Mouse (Mus musculus) limb, embryonic 11.5 days (tissue): ENCODE measurements around the gene C87436. TPM values are rescaled to one million over a fixed set of nuclear protein-coding genes. Genes with fewer than 3 reads are reported as not detected.

Source experiments
- ATAC-seq: fragments of 200-750 bp; cut with Nextera tagmentation; 2 replicates; pipeline ENCODE4 v1.8.0; 2017; ENCODE audit warnings: low read depth; ENCODE audit not compliant: insufficient number of reproducible peaks, low FRiP score, low TSS enrichment
- DNase-seq: peaks from one replicate; pipeline ENCODE4 v3.0.0-alpha.2; 2015; ENCODE audit warnings: low spot score
- H3K27ac ChIP-seq: fragments of 300-500 bp; sonication (generic); replicated peaks from 2 replicates; pipeline ENCODE4 v1.5.1; 2014; ENCODE audit warnings: low read depth, mild to moderate bottlenecking, low read length
- H3K27me3 ChIP-seq: fragments of 300-500 bp; sonication (generic); 2 replicates; pipeline ENCODE4 v1.6.1; 2014; ENCODE audit warnings: mild to moderate bottlenecking, low read length, mixed read lengths; ENCODE audit not compliant: control insufficient read depth, insufficient read depth
- H3K36me3 ChIP-seq: fragments of 300-500 bp; sonication (generic); 2 replicates; pipeline ENCODE4 v1.6.1; 2014; ENCODE audit warnings: mild to moderate bottlenecking, low read length, moderate library complexity, mixed read lengths; ENCODE audit not compliant: control insufficient read depth, insufficient read depth
- H3K4me1 ChIP-seq: fragments of 300-500 bp; sonication (generic); 2 replicates; pipeline ENCODE4 v1.6.1; 2014; ENCODE audit warnings: low read length, mixed read lengths; ENCODE audit not compliant: control insufficient read depth, insufficient read depth
- H3K4me2 ChIP-seq: fragments of 300-500 bp; sonication (generic); 2 replicates; pipeline ENCODE4 v1.6.1; 2014; ENCODE audit warnings: low read depth, mild to moderate bottlenecking, moderate library complexity; ENCODE audit not compliant: severe bottlenecking
- H3K4me3 ChIP-seq: fragments of 300-500 bp; sonication (generic); 2 replicates; pipeline ENCODE4 v1.5.1; 2014; ENCODE audit warnings: low read depth, low read length
- H3K9ac ChIP-seq: fragments of 300-500 bp; sonication (generic); 2 replicates; pipeline ENCODE4 v1.6.1; 2014; ENCODE audit warnings: mild to moderate bottlenecking, low read length
- H3K9me3 ChIP-seq: fragments of 300-500 bp; sonication (generic); 2 replicates; pipeline ENCODE4 v1.6.1; 2016; ENCODE audit warnings: low read length; ENCODE audit not compliant: control insufficient read depth
- WGBS: fragments of 180-500 bp; shearing (Covaris S2); extraction: QIAGEN DNeasy Blood & Tissue Kit; methylation state at CpG from one replicate; pipeline ENCODE4 v1.1.7; 2014; 5-methylcytosine and 5-hydroxymethylcytosine counted together
- polyA plus RNA-seq: library from polyadenylated mRNA; unstranded; fragments of >200 nt; fragmentation: Nextera tagmentation; extraction: Ambion mirVana; gene quantifications from 2 replicates; pipeline ENCODE4 v1.2.1, GENCODE M21; 2014

C87436 gene
- polyA plus RNA-seq, 1 experiment from 2014 or later = 23.7 TPM

- Histone ChIP-seq H3K27me3 (no peaks in the 10 kb centered on the region), H3K4me1 (0 out of 2 replicates have a peak, but pooled peaks cover 2% of the 10 kb centered on the region), H3K4me3 (peak overlapping the region; percentile 54), H3K4me2 (peak overlapping the region; percentile 54), H3K9me3 (no peaks in the 10 kb centered on the region), H3K9ac (peak overlapping the region; percentile 88), H3K36me3 (peaks cover 3% of the 10 kb centered on the region), H3K27ac (peak overlapping the region; percentile 94)
- DNase-seq (peak; percentile 34), ATAC-seq (no peak)
- under 1% methylated on average over 11 of the region's 11 CpGs for WGBS
Measured at GRCm38 (mm10) chr6:86404996-86405395, 33.2 kb upstream of the C87436 start.

- Histone ChIP-seq H3K27me3 (no peaks in the 10 kb centered on the region), H3K4me3 (peak overlapping the region; percentile 15; the same call in 1 of the 2 replicates), H3K4me1 (0 out of 2 replicates have a peak, but pooled peaks cover 2% of the 10 kb centered on the region), H3K36me3 (peaks cover 3% of the 10 kb centered on the region), H3K27ac (no peak overlapping the region), H3K9me3 (no peaks in the 10 kb centered on the region), H3K4me2 (peak overlapping the region; percentile 24; the same call in 1 of the 2 replicates), H3K9ac (no peak overlapping the region)
- no peak for ATAC-seq
- DNase-seq = no peak
Measured at GRCm38 (mm10) chr6:86406306-86406705, 31.9 kb upstream of the C87436 start.

- Histone ChIP-seq H3K4me2 (no peak overlapping the region), H3K36me3 (peaks cover 20% of the 10 kb centered on the region; the same call in 1 of the 2 replicates), H3K4me1 (no peaks in the 10 kb centered on the region), H3K9ac (no peak overlapping the region), H3K4me3 (no peak overlapping the region), H3K27me3 (no peaks in the 10 kb centered on the region), H3K9me3 (no peaks in the 10 kb centered on the region), H3K27ac (no peak overlapping the region)
- 93% methylated on average over 6 of the region's 6 CpGs for WGBS
- no peak for DNase-seq
- no peak for ATAC-seq
Measured at GRCm38 (mm10) chr6:86418711-86419110, 19.5 kb upstream of the C87436 start.

- ATAC-seq (no peak), DNase-seq (no peak)
- Histone ChIP-seq H3K9me3 (no peaks in the 10 kb centered on the region), H3K9ac (no peak overlapping the region), H3K27ac (no peak overlapping the region), H3K4me1 (no peaks in the 10 kb centered on the region), H3K27me3 (no peaks in the 10 kb centered on the region), H3K36me3 (peaks cover 20% of the 10 kb centered on the region; the same call in 1 of the 2 replicates), H3K4me2 (no peak overlapping the region), H3K4me3 (no peak overlapping the region)
- 90% methylated on average over 3 of the region's 3 CpGs for WGBS
Measured at GRCm38 (mm10) chr6:86419239-86419638, 18.9 kb upstream of the C87436 start.

- H3K9ac ChIP-seq = no peak overlapping the region
- H3K4me2 ChIP-seq = no peak overlapping the region
- H3K27me3 ChIP-seq = no peaks in the 10 kb centered on the region
- 79% methylated on average over 6 of the region's 6 CpGs for WGBS
- no peaks in the 10 kb centered on the region for H3K4me1 ChIP-seq
- peaks cover 25% of the 10 kb centered on the region; the same call in 1 of the 2 replicates for H3K36me3 ChIP-seq
- DNase-seq (no peak), ATAC-seq (no peak)
- no peak overlapping the region for H3K27ac ChIP-seq
- H3K4me3 ChIP-seq = no peak overlapping the region
- H3K9me3 ChIP-seq = no peaks in the 10 kb centered on the region
Measured at GRCm38 (mm10) chr6:86420491-86420890, 17.7 kb upstream of the C87436 start.

- 94% methylated on average over 1 of the region's 1 CpGs for WGBS
- no peak for DNase-seq
- H3K9me3 ChIP-seq = no peaks in the 10 kb centered on the region
- no peak within 1 kb of the TSS for H3K9ac ChIP-seq
- peaks cover 22% of the 10 kb centered on the region for H3K36me3 ChIP-seq
- ATAC-seq = no peak
- no peaks in the 10 kb centered on the region for H3K27me3 ChIP-seq
- no peak within 1 kb of the TSS for H3K27ac ChIP-seq
- H3K4me1 ChIP-seq = no peaks in the 10 kb centered on the region
- H3K4me2 ChIP-seq = no peak within 1 kb of the TSS
- no peak within 1 kb of the TSS for H3K4me3 ChIP-seq
Measured at GRCm38 (mm10) chr6:86426358-86426757, 11.8 kb upstream of the C87436 start, which contains the start of gene Gm44790. Gene Gm44790 (plus strand): TSS chr6:86426658.

GRCm38 (mm10) chr6:86431531-86431930, 6.6 kb upstream of the C87436 start:
- no peak for ATAC-seq
- Histone ChIP-seq H3K27ac (no peak overlapping the region), H3K9ac (no peak overlapping the region), H3K27me3 (no peaks in the 10 kb centered on the region), H3K4me2 (no peak overlapping the region), H3K4me1 (no peaks in the 10 kb centered on the region), H3K9me3 (no peaks in the 10 kb centered on the region), H3K4me3 (no peak overlapping the region), H3K36me3 (peaks cover 16% of the 10 kb centered on the region)
- WGBS = 98% methylated on average over 3 of the region's 3 CpGs
- DNase-seq = no peak

- 98% methylated on average over 1 of the region's 1 CpGs for WGBS
- Histone ChIP-seq H3K4me3 (no peak overlapping the region), H3K9ac (no peak overlapping the region), H3K36me3 (peaks cover 10% of the 10 kb centered on the region; the same call in 1 of the 2 replicates), H3K27ac (no peak overlapping the region), H3K4me1 (no peaks in the 10 kb centered on the region), H3K4me2 (no peak overlapping the region), H3K9me3 (no peaks in the 10 kb centered on the region), H3K27me3 (no peaks in the 10 kb centered on the region)
- ATAC-seq (no peak), DNase-seq (no peak)
Measured at GRCm38 (mm10) chr6:86433696-86434095, 4.5 kb upstream of the C87436 start.

- Histone ChIP-seq H3K9ac (peak overlapping the region; percentile 56), H3K27me3 (no peaks in the 10 kb centered on the region), H3K36me3 (peaks cover 3% of the 10 kb centered on the region; the same call in 1 of the 2 replicates), H3K27ac (peak overlapping the region; percentile 53), H3K4me2 (peak overlapping the region; percentile 58), H3K4me3 (peak overlapping the region; percentile 53), H3K9me3 (no peaks in the 10 kb centered on the region), H3K4me1 (0 out of 2 replicates have a peak, but pooled peaks cover 3% of the 10 kb centered on the region)
- DNase-seq (peak; percentile 74), ATAC-seq (peak; percentile 53; the same call in 1 of the 2 replicates)
- 2% methylated on average over 14 of the region's 14 CpGs for WGBS
Measured at GRCm38 (mm10) chr6:86437711-86438110, 463 bp upstream of the C87436 start.
